Mouse (Mus musculus): ENCODE measurements at regions not wholly inside any gene's neighbourhood (a gene's known extent, or its start where the extent isn't known, plus 50 kb on each side); places are given as distances from the start of the nearest gene placed in this dataset.

GRCm38 (mm10) chr1:13872536-13872935 lies 2220.6 kb downstream of the 4930444P10Rik start:
- no peaks in the 10 kb centered on the region for H3K27me3 ChIP-seq (replicated peaks)
- in situ Hi-C loops (cut with MboI; ENCODE audit: low pct_ligation_motif_present, low pct_unique_long_range_greater_than_20kb, low sequenced_read_pairs) (no loop called here), dilution Hi-C loops (cut with MboI; ENCODE audit: extremely low pct_ligation_motif_present, extremely low pct_unique_long_range_greater_than_20kb, low sequenced_read_pairs) (no loop called here)
- H3K4me2 ChIP-seq (ENCODE audit: insufficient read depth, low read depth, poor library complexity, severe bottlenecking) = no peak overlapping the region
- no peak overlapping the region for H3K27ac ChIP-seq (ENCODE audit: insufficient read depth, low read depth)
- peaks cover 4 to 6% of the 10 kb centered on the region in 2 experiments for H3K4me1 ChIP-seq (ENCODE audit: control insufficient read depth in 1 of 2, insufficient read depth in 2 of 2)
- H3K9me3 ChIP-seq (replicated peaks; ENCODE audit: low read length) = no peaks in the 10 kb centered on the region
- no peaks in the 10 kb centered on the region for H3K36me3 ChIP-seq (replicated peaks in 1 of 2; ENCODE audit: control insufficient read depth in 1 of 2, insufficient read depth in 1 of 2, low read length in 1 of 2)
- no peaks in the 10 kb centered on the region for H3K79me2 ChIP-seq (replicated peaks; ENCODE audit: control insufficient read depth, extremely low read depth, insufficient read depth, poor library complexity, severe bottlenecking)
- TF ChIP-seq MEF2A (IDR thresholded peaks at IDR 0.05; ENCODE audit: borderline replicate concordance, low read depth, low read length) (no peak), TCF12 (IDR thresholded peaks at IDR 0.05; ENCODE audit: low read depth, low read length) (no peak), E2F4 (IDR thresholded peaks at IDR 0.05; ENCODE audit: insufficient replicate concordance, low read depth, low read length) (no peak), MAFK (IDR thresholded peaks at IDR 0.05; ENCODE audit: insufficient replicate concordance, low read length) (no peak), KAT2A (IDR thresholded peaks at IDR 0.05; ENCODE audit: insufficient replicate concordance, low read length) (no peak), RCOR1 (conservative IDR thresholded peaks at IDR 0.05; ENCODE audit: low read depth, low read length) (no peak), CTCF (conservative IDR thresholded peaks at IDR 0.05 in 1 of 2, IDR thresholded peaks at IDR 0.05 in 1 of 2; ENCODE audit: low read depth in 2 of 2, low read length in 2 of 2) (no peak), MYC (IDR thresholded peaks at IDR 0.05; ENCODE audit: low read depth, low read length) (no peak), SIN3A (IDR thresholded peaks at IDR 0.05; ENCODE audit: low read length) (no peak), BHLHE40 (IDR thresholded peaks at IDR 0.05; ENCODE audit: low read depth, low read length) (no peak), CHD2 (IDR thresholded peaks at IDR 0.05; ENCODE audit: low read length) (no peak), ZC3H11A (IDR thresholded peaks at IDR 0.05; ENCODE audit: low read depth, low read length) (no peak), POLR2A (IDR thresholded peaks at IDR 0.05; ENCODE audit: low read depth, low read length) (no peak)
- DNase-seq (ENCODE audit: extremely low read depth) = no peak
- H3K9ac ChIP-seq (ENCODE audit: insufficient read depth, low read depth) = no peak overlapping the region
- H3K4me3 ChIP-seq (replicated peaks in 1 of 3; ENCODE audit: low read depth in 2 of 3, low read length in 2 of 3, poor library complexity in 1 of 3) = no peak overlapping the region

GRCm38 (mm10) chr1:13870631-13871286 lies 2222.4 kb downstream of the 4930444P10Rik start:
- Histone ChIP-seq H3K9me3 (replicated peaks; ENCODE audit: low read length) (no peaks in the 10 kb centered on the region), H3K4me1 (ENCODE audit: control insufficient read depth in 1 of 2, insufficient read depth in 2 of 2) (peaks cover 6% of the 10 kb centered on the region in 2 experiments), H3K9ac (ENCODE audit: insufficient read depth, low read depth) (no peak overlapping the region), H3K4me3 (replicated peaks in 1 of 3; ENCODE audit: low read depth in 2 of 3, low read length in 2 of 3, poor library complexity in 1 of 3) (no peak overlapping the region), H3K79me2 (replicated peaks; ENCODE audit: control insufficient read depth, extremely low read depth, insufficient read depth, poor library complexity, severe bottlenecking) (no peaks in the 10 kb centered on the region), H3K27me3 (replicated peaks) (no peaks in the 10 kb centered on the region), H3K27ac (ENCODE audit: insufficient read depth, low read depth) (no peak overlapping the region), H3K36me3 (replicated peaks in 1 of 2; ENCODE audit: control insufficient read depth in 1 of 2, insufficient read depth in 1 of 2, low read length in 1 of 2) (no peaks in the 10 kb centered on the region), H3K4me2 (ENCODE audit: insufficient read depth, low read depth, poor library complexity, severe bottlenecking) (no peak overlapping the region)
- in situ Hi-C loops (cut with MboI; ENCODE audit: low pct_ligation_motif_present, low pct_unique_long_range_greater_than_20kb, low sequenced_read_pairs) = no loop called here
- dilution Hi-C loops (cut with MboI; ENCODE audit: extremely low pct_ligation_motif_present, extremely low pct_unique_long_range_greater_than_20kb, low sequenced_read_pairs) = no loop called here
- TF ChIP-seq HCFC1 (IDR thresholded peaks at IDR 0.05; ENCODE audit: low read depth, low read length) (no peak), CHD2 (IDR thresholded peaks at IDR 0.05; ENCODE audit: low read length) (no peak), RCOR1 (conservative IDR thresholded peaks at IDR 0.05; ENCODE audit: low read depth, low read length) (no peak), GABPA (IDR thresholded peaks at IDR 0.05; ENCODE audit: insufficient replicate concordance, low read depth, low read length) (no peak), KAT2A (IDR thresholded peaks at IDR 0.05; ENCODE audit: insufficient replicate concordance, low read length) (no peak), NRF1 (IDR thresholded peaks at IDR 0.05; ENCODE audit: low read depth, low read length) (no peak), ZC3H11A (IDR thresholded peaks at IDR 0.05; ENCODE audit: low read depth, low read length) (no peak), E2F4 (IDR thresholded peaks at IDR 0.05; ENCODE audit: insufficient replicate concordance, low read depth, low read length) (no peak), NELFE (IDR thresholded peaks at IDR 0.05; ENCODE audit: low read depth, low read length) (no peak), MXI1 (IDR thresholded peaks at IDR 0.05; ENCODE audit: low read depth, low read length) (no peak), CTCF (conservative IDR thresholded peaks at IDR 0.05 in 1 of 2, IDR thresholded peaks at IDR 0.05 in 1 of 2; ENCODE audit: low read depth in 2 of 2, low read length in 2 of 2) (no peak), JUND (conservative IDR thresholded peaks at IDR 0.05; ENCODE audit: low read depth, low read length) (no peak), CHD1 (IDR thresholded peaks at IDR 0.05; ENCODE audit: low read depth, low read length) (no peak), ZMIZ1 (IDR thresholded peaks at IDR 0.05; ENCODE audit: low read depth, low read length) (no peak), MYC (IDR thresholded peaks at IDR 0.05; ENCODE audit: low read depth, low read length) (no peak), EP300 (IDR thresholded peaks at IDR 0.05; ENCODE audit: low read length) (no peak), SIN3A (IDR thresholded peaks at IDR 0.05; ENCODE audit: low read length) (no peak), TCF12 (IDR thresholded peaks at IDR 0.05; ENCODE audit: low read depth, low read length) (no peak), TBP (conservative IDR thresholded peaks at IDR 0.05; ENCODE audit: low read depth, low read length) (no peak)
- no peak for DNase-seq (ENCODE audit: extremely low read depth)
